Mouse (Mus musculus) E14TG2a.4 (cell line): ENCODE results near the gene Mras.

Source experiments
- H3K27me3 ChIP-seq: 2 replicates; pipeline ENCODE4 v1.6.1; 2014; ENCODE audit warnings: low read length, control low read depth; ENCODE audit not compliant: insufficient read depth
- H3K36me3 ChIP-seq: 2 replicates; pipeline ENCODE4 v1.6.1; 2014; ENCODE audit warnings: low read length, control low read depth; ENCODE audit not compliant: insufficient read depth
- H3K4me1 ChIP-seq: replicated peaks from 2 replicates; pipeline ENCODE4 v1.6.1; 2014; ENCODE audit warnings: low read depth, low read length, control low read depth
- H3K4me3 ChIP-seq: replicated peaks from 2 replicates; pipeline ENCODE4 v1.5.1; 2014; ENCODE audit warnings: mild to moderate bottlenecking, low read length
- H3K9me3 ChIP-seq: 2 replicates; pipeline ENCODE4 v1.6.1; 2014; ENCODE audit warnings: low read length, control low read depth
- CTCF ChIP-seq: conservative IDR thresholded peaks from 2 replicates; pipeline ENCODE4 v1.5.1; 2014; ENCODE audit warnings: low read length
- NANOG ChIP-seq: IDR thresholded peaks from 2 replicates; pipeline ENCODE4 v1.6.1; 2014; ENCODE audit warnings: borderline replicate concordance, low read length, mixed read lengths
- POU5F1 ChIP-seq: IDR thresholded peaks from 2 replicates; pipeline ENCODE4 v1.6.1; 2014; ENCODE audit warnings: low read length, borderline replicate concordance

Gene Mras

DNA sequence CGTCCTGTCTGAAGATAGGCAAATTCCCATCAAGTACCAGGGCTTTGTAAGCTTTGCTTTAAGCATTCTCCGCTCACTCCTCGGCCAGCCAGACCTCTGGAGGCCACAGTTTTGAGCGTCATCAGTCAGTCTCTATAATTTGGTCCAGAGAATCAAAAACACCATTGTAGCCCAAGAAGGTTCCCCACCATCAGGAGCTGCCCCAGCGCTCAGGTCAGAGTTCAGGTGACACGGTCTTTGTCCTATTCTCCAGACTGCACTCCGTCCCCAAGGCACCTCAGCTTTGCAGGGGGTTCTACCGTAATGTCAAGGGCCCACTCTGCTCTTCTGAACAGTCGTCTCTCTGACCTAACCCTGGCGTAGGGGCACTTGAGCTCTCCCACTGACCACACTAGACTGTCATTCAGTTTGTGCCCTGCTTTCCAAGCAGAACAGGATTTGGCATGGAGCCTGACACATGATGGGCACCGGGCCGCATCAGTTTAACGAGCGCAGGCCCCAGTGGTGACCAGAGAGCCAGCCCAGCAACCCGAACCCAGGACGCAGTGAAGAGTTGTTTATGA, 1.5 kb downstream of the Mras start:
- no peaks in the 10 kb centered on the region for H3K36me3 ChIP-seq
- peaks cover 54% of the 10 kb centered on the region for H3K27me3 ChIP-seq
- no peaks in the 10 kb centered on the region for H3K9me3 ChIP-seq
- TF ChIP-seq NANOG, result no peak
- TF ChIP-seq CTCF, result no peak
- TF ChIP-seq POU5F1, result no peak
- H3K4me3 ChIP-seq, result peak overlapping the region; percentile 79
- peaks cover 78% of the 10 kb centered on the region for H3K4me1 ChIP-seq

DNA sequence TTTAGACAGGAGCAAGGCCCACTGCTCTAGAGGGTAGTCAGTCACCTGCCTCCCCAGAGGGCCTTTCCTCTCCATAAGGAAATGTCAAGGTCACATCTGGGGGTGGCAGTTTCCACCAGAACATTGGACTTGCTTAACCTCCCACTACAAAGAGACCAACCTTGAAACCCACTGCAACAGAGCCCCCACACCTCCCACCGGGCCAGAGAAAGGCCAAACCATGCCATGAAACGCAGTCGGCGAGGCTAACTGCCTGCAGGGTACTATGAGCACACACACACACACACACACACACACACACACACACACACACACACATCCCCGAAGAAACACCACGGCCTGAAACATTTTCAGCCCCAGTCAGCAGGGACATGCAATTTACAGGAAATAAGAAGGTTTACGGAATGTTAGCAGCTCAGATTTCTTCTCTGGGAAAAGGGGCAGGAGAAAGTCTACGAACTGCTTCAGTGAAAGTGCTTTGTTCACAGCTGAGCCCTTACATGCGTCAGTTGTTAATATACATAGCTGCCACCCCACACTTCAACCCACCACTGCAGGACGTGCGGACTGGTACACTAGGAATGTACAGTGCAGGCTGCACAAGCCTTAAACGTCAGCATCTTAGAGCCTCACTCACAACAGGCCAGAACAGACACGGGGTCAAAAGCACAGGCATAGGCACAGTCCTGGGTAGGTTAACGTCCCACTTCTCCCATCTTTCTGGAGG, 2.1 kb downstream of the Mras start:
- Histone ChIP-seq H3K36me3 (no peaks in the 10 kb centered on the region), H3K4me3 (peak overlapping the region; percentile 79), H3K27me3 (peaks cover 50% of the 10 kb centered on the region), H3K9me3 (no peaks in the 10 kb centered on the region), H3K4me1 (peaks cover 84% of the 10 kb centered on the region)
- TF ChIP-seq POU5F1 (no peak), NANOG (no peak), CTCF (no peak)

DNA sequence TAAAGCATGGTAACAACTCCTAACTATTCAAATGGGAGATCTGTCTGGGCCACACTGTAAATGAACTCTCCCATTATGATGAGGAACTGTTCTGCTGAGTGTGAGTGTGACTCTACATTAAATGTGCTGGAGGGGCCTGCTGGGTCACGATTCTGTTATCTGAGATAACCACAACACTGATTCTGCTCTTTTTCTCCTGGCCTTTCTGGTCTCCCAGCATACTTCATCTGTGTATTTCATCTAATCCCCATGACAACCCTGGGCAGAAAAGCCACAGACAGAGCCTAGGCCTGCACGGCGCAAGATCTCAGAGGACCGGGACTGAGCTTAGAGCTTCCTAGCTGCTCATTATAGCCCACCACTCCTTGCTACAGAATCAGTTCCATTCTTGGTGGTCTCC, 4.7 kb downstream of the Mras start:
- Histone ChIP-seq H3K36me3 (no peaks in the 10 kb centered on the region), H3K27me3 (peaks cover 30% of the 10 kb centered on the region), H3K9me3 (no peaks in the 10 kb centered on the region), H3K4me3 (no peak overlapping the region), H3K4me1 (peaks cover 89% of the 10 kb centered on the region)
- TF ChIP-seq NANOG (no peak), POU5F1 (no peak), CTCF (no peak)

DNA sequence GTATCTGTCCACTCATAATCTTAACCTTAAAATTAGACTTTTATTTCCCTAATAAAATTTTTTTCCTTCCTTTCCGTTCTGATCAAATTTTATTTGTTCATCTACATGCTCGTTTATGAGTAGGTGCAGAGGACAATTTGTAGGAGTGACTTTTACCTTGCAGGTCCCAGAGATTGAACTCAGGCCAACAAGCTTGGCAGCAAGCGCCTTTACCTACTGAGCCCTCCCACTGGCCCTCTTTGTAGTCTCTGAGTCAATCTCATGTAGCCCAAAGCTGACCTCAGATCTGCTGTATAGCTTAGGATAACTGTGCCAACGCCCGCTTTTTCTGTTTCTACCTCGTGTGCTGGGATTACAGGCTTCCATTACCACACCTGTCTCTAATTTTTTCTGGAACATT, 5.2 kb downstream of the Mras start:
- no peak overlapping the region for H3K4me3 ChIP-seq
- peaks cover 25% of the 10 kb centered on the region for H3K27me3 ChIP-seq
- TF ChIP-seq POU5F1 (no peak), CTCF (no peak), NANOG (no peak)
- H3K4me1 ChIP-seq, result peaks cover 89% of the 10 kb centered on the region
- no peaks in the 10 kb centered on the region for H3K9me3 ChIP-seq
- H3K36me3 ChIP-seq, result no peaks in the 10 kb centered on the region

DNA sequence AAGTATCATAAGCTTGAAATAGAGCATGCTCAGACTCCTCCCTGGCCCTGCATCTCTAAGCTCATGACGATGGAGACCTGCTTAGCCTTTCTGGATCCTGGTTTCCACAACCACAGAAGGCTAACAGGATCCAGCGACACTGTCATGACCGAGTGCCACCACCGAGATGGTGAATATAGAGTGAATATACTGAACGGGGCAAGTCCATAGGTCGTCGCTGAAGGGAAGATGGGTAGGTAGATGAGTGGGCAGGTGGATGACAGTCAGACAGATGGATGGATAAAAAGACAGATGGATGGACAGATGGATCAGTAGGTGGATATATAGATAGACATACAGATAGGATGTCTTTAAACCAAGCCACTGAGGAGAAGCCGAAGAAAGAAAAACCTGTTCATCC, 5.8 kb downstream of the Mras start:
- Histone ChIP-seq H3K36me3 (no peaks in the 10 kb centered on the region), H3K4me3 (no peak overlapping the region), H3K27me3 (peaks cover 21% of the 10 kb centered on the region), H3K9me3 (no peaks in the 10 kb centered on the region), H3K4me1 (peaks cover 94% of the 10 kb centered on the region)
- no peak for TF ChIP-seq NANOG
- TF ChIP-seq CTCF, result no peak
- TF ChIP-seq POU5F1, result no peak

DNA sequence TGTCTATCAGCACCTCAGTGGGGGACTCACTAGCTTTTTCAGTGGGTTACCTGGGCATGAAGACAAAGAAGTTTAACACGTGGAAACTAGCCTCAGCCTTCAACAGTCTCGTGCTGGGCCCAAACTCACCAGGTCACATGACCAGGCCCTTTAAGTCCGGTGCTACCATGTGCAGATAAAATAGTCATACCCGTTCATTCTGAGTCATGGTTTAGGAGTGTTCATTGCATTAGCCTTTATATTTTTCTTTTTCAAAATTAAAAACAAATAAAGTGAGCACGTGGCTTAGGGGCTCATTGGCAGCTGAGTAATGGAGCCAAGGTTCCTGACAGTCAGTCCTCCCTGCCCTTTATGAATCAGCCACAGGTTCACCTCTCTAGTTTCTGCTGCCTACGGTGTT, 6.4 kb downstream of the Mras start:
- Histone ChIP-seq H3K27me3 (peaks cover 16% of the 10 kb centered on the region), H3K36me3 (no peaks in the 10 kb centered on the region)
- no peak for TF ChIP-seq POU5F1
- no peak for TF ChIP-seq NANOG
- no peak for TF ChIP-seq CTCF

DNA sequence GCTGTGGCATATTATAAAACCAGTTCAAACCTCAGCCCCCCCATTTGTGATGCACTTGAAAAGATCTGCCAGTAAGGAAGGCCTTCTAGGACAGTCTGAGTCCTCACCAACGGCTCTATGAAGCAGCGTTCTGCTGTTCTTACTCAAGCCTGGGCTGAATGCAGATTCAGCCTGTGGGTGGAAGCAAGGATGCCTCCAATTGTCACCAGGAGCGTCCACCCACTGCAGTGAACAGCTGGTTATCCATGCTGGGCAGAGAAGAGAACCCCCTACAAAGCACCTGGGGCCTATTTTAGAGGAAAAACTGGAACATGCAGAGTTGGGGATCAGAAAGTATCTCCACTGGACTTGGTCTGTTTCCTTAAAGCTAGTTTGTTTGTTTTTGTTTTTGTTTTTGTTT, 7.3 kb downstream of the Mras start:
- Histone ChIP-seq H3K4me3 (no peak overlapping the region), H3K27me3 (peaks cover 6% of the 10 kb centered on the region; the same call in 1 of the 2 replicates), H3K9me3 (no peaks in the 10 kb centered on the region), H3K4me1 (peaks cover 97% of the 10 kb centered on the region), H3K36me3 (no peaks in the 10 kb centered on the region)
- TF ChIP-seq POU5F1, result no peak
- no peak for TF ChIP-seq NANOG
- TF ChIP-seq CTCF, result no peak

More for the DNA sequence above, 6.4 kb downstream of the Mras start:
- no peaks in the 10 kb centered on the region for H3K9me3 ChIP-seq
- peaks cover 97% of the 10 kb centered on the region for H3K4me1 ChIP-seq
- H3K4me3 ChIP-seq, result no peak overlapping the region

DNA sequence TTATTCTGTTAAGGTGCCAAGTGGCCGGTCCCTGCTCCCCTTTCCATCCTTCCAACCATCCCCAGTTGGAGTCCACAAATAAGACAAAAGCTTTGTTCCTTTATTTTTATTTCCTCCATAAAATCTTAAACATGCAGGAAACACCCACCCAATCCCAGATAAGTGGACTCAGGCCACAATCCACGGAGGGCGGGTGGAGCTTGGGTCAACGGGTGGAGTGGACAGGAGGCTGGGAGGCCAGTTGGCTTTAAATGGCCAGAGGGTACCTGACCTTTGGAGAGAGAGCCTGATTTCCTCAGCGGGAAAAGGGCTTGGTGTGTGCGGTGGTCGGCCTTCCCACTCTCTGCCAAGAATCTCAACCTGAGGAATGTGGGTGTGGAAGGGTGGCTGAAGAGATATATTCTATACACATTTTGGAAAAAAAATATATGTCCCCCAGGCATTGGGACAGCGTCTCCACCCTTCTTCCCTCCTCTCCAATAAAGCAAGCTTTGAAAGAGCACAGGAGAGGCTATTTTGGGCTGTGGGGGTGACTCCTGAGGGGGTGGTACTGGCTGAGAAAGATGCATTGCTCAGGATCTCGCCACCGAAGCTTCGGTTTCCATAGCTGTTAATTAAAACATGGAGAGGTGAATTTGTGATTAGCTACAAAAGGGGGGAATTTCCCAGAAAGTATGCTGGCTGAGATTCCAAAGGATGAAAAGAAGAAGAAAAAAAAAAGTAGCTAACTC, 8.4 kb downstream of the Mras start:
- Histone ChIP-seq H3K36me3 (no peaks in the 10 kb centered on the region), H3K9me3 (no peaks in the 10 kb centered on the region), H3K4me3 (0 out of 2 replicates have a peak overlapping the region, but pooled peaks have one; percentile 0), H3K27me3 (no peaks in the 10 kb centered on the region), H3K4me1 (peaks cover 97% of the 10 kb centered on the region)
- no peak for TF ChIP-seq NANOG
- no peak for TF ChIP-seq CTCF
- no peak for TF ChIP-seq POU5F1

DNA sequence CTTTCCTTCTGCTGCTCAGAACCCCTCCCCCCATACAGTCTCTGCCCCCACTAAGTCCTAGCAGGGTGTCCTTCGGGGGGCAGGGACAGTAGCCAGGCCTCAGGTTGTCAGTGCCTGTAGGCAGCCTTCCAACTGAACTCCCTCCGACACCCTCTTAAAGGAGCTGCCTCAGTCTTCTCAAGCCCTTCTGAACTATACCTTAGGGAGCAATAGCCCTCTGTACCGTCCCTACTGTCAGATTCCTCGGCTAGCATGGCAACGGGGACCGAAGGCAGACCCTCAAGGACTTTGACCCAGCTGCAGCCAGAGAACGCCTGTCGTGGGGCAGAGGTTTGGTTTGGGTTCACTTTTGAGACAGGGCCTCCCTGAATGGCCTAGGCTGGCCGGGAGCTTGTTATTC, 11.9 kb downstream of the Mras start:
- no peaks in the 10 kb centered on the region for H3K27me3 ChIP-seq
- no peak for TF ChIP-seq POU5F1
- TF ChIP-seq CTCF, result no peak
- TF ChIP-seq NANOG, result no peak
- peaks cover 4% of the 10 kb centered on the region; the same call in 1 of the 2 replicates for H3K36me3 ChIP-seq
- H3K4me3 ChIP-seq, result peak overlapping the region; percentile 79
- H3K4me1 ChIP-seq, result peaks cover 100% of the 10 kb centered on the region
- H3K9me3 ChIP-seq, result no peaks in the 10 kb centered on the region
